Mouse (Mus musculus): ENCODE results near the gene Gfer.

DNA sequence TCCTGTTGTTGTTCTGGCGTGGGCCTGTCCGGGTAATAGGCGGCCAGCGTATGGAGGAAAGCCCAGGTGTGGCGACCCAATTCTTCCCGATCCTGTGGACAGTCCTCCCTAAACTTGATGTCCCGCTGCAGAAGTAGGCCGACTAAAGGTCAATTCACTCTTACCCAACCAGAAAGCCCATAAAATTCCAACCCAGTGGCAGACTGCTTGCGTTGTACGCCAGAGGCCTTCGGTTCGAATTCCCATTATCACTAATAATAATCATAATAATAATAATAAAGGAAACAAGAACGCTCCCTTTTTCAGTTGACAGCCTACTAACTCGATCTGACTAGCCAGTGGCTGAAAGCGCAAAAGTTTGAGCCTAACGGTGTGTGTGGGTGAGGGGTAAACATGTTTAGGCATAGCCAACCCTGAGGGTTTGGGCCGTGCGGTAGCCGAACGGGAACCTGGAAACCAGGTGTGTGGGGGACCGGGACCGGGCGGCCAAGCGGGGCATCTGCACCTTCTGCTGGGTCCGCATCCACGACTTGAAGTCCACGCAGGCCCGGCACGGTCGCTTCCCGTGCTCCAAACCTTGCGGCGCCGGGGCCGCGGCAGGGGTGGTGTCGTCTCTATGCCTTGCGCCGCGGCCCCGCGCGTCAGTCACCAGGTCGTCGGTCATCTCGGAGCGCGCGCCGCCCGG is 488 bp downstream of the Gfer start:
- TF ChIP-seq CTCF (IDR thresholded peaks at IDR 0.05; ENCODE audit: control insufficient read depth, insufficient read depth, insufficient read length) (no peak), USF1 (IDR thresholded peaks at IDR 0.05; ENCODE audit: low read depth) (no peak)

Measured in C2C12 (cell line).